Mouse (Mus musculus): Measurements from ENCODE around the gene Lyrm9. TPM values are rescaled to one million over a fixed set of nuclear protein-coding genes. Genes with fewer than 3 reads are reported as not detected.
A peak's percentile ranks its signal among the peaks of the same experiment; 100 is the strongest.
"Not testable (repeated sequence)": the region's sequence is repeated elsewhere in the genome, so short reads cannot be mapped to it uniquely, and the experiment has no call there.

Lyrm9 gene
- polyA plus RNA-seq, 1 experiment from 2014 or later, result 33.6 TPM

- no peak for ATAC-seq (ENCODE audit: low read depth)
- Histone ChIP-seq H3K4me1 (replicated peaks) (no peaks in the 10 kb centered on the region), H3K9me3 (no peaks in the 10 kb centered on the region), H3K27ac (replicated peaks) (no peak overlapping the region), H3K36me3 (no peaks in the 10 kb centered on the region), H3K4me3 (no peak overlapping the region), H3K4me2 (no peak overlapping the region), H3K27me3 (no peaks in the 10 kb centered on the region), H3K9ac (no peak overlapping the region)
- WGBS, result 75% methylated on average over 5 of the region's 5 CpGs
These were observed 38.3 kb downstream of the Lyrm9 start for GRCm38 (mm10) chr11:78864567-78865278.

DNA sequence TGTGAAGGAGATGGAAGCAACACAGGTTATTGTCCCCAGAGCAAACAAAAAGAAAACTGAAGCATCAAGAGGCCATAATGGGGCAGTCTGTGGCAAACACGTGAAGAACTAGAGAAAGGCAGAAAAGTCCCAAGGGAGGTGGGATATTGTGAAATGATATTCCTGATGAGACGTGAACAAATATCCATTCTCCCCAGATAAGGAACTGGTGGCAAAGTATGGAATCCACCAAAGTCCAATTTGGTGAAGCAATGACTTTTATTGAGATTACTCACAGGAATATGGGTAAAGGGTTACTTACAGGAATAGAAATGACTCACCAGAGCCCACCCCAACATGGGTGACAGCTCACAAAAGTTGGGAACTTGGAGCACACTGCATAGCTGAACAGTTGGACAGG lies 38.9 kb downstream of the Lyrm9 start:
- 83% methylated on average over 2 of the region's 2 CpGs for WGBS

GRCm38 (mm10) chr11:78866486-78866885 lies 40.1 kb downstream of the Lyrm9 start:
- WGBS, result 84% methylated on average over 3 of the region's 3 CpGs
- no peaks in the 10 kb centered on the region for H3K9me3 ChIP-seq
- no peak overlapping the region for H3K4me2 ChIP-seq
- no peaks in the 10 kb centered on the region for H3K27me3 ChIP-seq
- H3K4me3 ChIP-seq, result no peak overlapping the region
- H3K36me3 ChIP-seq, result no peaks in the 10 kb centered on the region
- H3K4me1 ChIP-seq (replicated peaks), result no peaks in the 10 kb centered on the region
- ATAC-seq (ENCODE audit: low read depth), result no peak
- H3K9ac ChIP-seq, result no peak overlapping the region
- no peak overlapping the region for H3K27ac ChIP-seq (replicated peaks)

More for the DNA sequence above, 38.9 kb downstream of the Lyrm9 start:
- no peaks in the 10 kb centered on the region for H3K9me3 ChIP-seq
- no peaks in the 10 kb centered on the region for H3K27me3 ChIP-seq
- no peaks in the 10 kb centered on the region for H3K4me1 ChIP-seq (replicated peaks)
- no peak for ATAC-seq (ENCODE audit: low read depth)
- H3K27ac ChIP-seq (replicated peaks), result no peak overlapping the region
- no peaks in the 10 kb centered on the region for H3K36me3 ChIP-seq
- no peak overlapping the region for H3K4me3 ChIP-seq
- H3K9ac ChIP-seq, result no peak overlapping the region
- no peak overlapping the region for H3K4me2 ChIP-seq

GRCm38 (mm10) chr11:78867696-78868095 lies 41.3 kb downstream of the Lyrm9 start:
- Histone ChIP-seq H3K4me1 (replicated peaks) (no peaks in the 10 kb centered on the region), H3K36me3 (no peaks in the 10 kb centered on the region), H3K27me3 (no peaks in the 10 kb centered on the region), H3K9me3 (no peaks in the 10 kb centered on the region), H3K4me2 (no peak overlapping the region), H3K4me3 (no peak overlapping the region), H3K27ac (replicated peaks) (no peak overlapping the region), H3K9ac (no peak overlapping the region)
- no peak for ATAC-seq (ENCODE audit: low read depth)
- WGBS, result 69% methylated on average over 3 of the region's 3 CpGs

DNA sequence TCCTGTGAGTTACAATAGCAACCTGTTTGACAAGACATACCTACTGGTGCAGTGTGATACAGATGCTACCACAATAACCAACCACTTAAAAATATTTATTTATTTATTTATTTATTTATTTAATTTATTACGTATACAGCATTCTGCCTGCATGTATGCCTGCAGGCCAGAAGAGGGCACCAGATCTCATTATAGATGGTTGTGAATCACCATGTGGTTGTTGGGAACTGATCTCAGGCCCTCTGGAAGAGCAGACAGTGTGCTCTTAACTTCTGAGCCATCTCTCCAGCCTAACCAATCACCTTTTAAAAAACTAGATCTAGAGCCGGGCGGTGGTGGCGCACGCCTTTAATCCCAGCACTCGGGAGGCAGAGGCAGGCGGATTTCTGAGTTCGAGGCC lies 42.8 kb downstream of the Lyrm9 start:
- H3K4me3 ChIP-seq; H3K9me3 ChIP-seq; H3K9ac ChIP-seq; H3K36me3 ChIP-seq; H3K27ac ChIP-seq (replicated peaks); H3K4me1 ChIP-seq (replicated peaks); H3K4me2 ChIP-seq; ATAC-seq (ENCODE audit: low read depth); H3K27me3 ChIP-seq: not testable (repeated sequence)
- 99% methylated on average over 8 of the region's 8 CpGs for WGBS

GRCm38 (mm10) chr11:78870891-78871290 lies 44.5 kb downstream of the Lyrm9 start:
- Histone ChIP-seq H3K4me2 (no peak overlapping the region), H3K9ac (no peak overlapping the region), H3K4me3 (no peak overlapping the region), H3K9me3 (no peaks in the 10 kb centered on the region), H3K27me3 (no peaks in the 10 kb centered on the region), H3K36me3 (no peaks in the 10 kb centered on the region), H3K27ac (replicated peaks) (no peak overlapping the region), H3K4me1 (replicated peaks) (no peaks in the 10 kb centered on the region)
- WGBS, result 79% methylated on average over 4 of the region's 4 CpGs
- ATAC-seq (ENCODE audit: low read depth), result no peak

GRCm38 (mm10) chr11:78872782-78873181 lies 46.4 kb downstream of the Lyrm9 start:
- no peak overlapping the region for H3K9ac ChIP-seq
- WGBS, result 70% methylated on average over 2 of the region's 2 CpGs
- no peaks in the 10 kb centered on the region for H3K4me1 ChIP-seq (replicated peaks)
- no peak overlapping the region for H3K4me3 ChIP-seq
- H3K4me2 ChIP-seq, result no peak overlapping the region
- no peak for ATAC-seq (ENCODE audit: low read depth)
- no peak overlapping the region for H3K27ac ChIP-seq (replicated peaks)
- no peaks in the 10 kb centered on the region for H3K36me3 ChIP-seq
- no peaks in the 10 kb centered on the region for H3K9me3 ChIP-seq
- H3K27me3 ChIP-seq, result no peaks in the 10 kb centered on the region

DNA sequence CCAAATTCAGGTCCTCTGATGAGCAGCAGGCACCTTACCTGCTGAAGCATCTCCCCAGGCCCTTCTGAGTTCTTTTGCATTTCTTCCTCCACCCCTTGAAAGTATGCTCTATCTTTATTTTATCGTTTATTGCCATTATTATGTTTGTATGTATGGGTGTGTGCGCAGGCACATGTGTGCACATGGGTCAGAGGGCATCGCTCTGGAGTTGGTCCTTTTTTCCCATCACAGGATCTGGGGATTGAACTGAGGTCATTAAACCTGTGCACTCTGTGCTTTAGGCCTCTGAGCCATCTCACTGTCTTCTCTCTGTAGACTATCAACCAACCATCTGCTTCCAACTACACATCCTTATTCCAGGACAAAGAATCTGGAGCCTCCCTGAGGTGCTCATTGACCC lies 53.3 kb downstream of the Lyrm9 start:
- H3K9me3 ChIP-seq, result no peaks in the 10 kb centered on the region
- 93% methylated on average over 3 of the region's 3 CpGs for WGBS
- no peaks in the 10 kb centered on the region for H3K27me3 ChIP-seq
- no peak overlapping the region for H3K9ac ChIP-seq
- H3K36me3 ChIP-seq, result no peaks in the 10 kb centered on the region
- no peak for ATAC-seq (ENCODE audit: low read depth)
- no peak overlapping the region for H3K27ac ChIP-seq (replicated peaks)
- H3K4me2 ChIP-seq, result no peak overlapping the region
- no peak overlapping the region for H3K4me3 ChIP-seq
- no peaks in the 10 kb centered on the region for H3K4me1 ChIP-seq (replicated peaks)

GRCm38 (mm10) chr11:78886693-78887092 lies 60.3 kb downstream of the Lyrm9 start:
- H3K4me3 ChIP-seq, result no peak overlapping the region
- H3K9me3 ChIP-seq, result no peaks in the 10 kb centered on the region
- H3K4me1 ChIP-seq (replicated peaks), result peaks cover 16% of the 10 kb centered on the region
- no peak overlapping the region for H3K9ac ChIP-seq
- no peak overlapping the region for H3K4me2 ChIP-seq
- WGBS, result 48% methylated on average over 1 of the region's 1 CpGs
- H3K27me3 ChIP-seq, result no peaks in the 10 kb centered on the region
- H3K27ac ChIP-seq (replicated peaks), result peak overlapping the region; percentile 85
- ATAC-seq (ENCODE audit: low read depth), result peak; percentile 43; the same call in 1 of the 2 replicates
- no peaks in the 10 kb centered on the region for H3K36me3 ChIP-seq

DNA sequence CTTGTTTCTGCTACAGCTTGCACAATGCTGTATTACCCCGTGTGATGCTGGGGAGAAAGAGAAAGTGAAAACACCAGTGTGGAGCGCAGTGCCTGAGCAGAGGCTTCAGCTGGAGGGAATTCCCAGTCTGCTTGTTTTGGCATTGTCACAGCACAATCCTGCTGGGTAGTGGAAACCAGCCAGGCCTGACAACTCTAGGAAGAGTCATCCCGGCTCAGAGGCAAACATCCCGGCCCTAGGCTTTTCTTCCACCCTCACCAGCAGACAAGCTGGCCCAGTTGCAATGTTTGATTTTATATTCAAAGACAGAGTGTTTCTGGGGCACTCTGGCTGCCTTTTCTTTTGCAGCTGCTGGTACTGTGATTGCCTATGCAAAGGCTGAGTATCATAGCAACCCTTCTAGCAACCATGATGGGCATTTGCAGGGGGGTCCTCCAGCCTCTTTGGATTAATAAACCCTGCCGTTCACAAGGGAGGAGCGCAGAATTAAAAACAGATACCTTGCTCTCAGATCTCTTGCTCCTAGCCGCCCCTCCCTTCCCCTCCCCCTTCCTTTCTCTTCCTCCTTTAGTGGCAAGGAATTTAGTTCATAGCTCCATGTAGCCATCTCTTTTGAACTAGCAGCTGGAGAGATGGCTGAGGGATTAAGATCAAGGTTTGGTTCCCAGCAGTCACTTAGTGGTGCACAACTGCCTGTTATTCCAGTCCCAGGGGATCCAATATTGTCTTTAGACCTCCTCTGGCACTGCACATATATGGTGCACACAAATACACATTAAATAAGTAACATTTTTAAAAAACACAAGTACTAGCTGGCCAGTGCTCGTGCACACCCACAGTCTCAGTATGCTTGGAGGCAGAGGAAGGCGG lies 61.0 kb downstream of the Lyrm9 start:
- WGBS, result 31% methylated on average over 9 of the region's 9 CpGs
- peak overlapping the region; percentile 12; the same call in 1 of the 2 replicates for H3K4me2 ChIP-seq

GRCm38 (mm10) chr11:78889156-78889555 lies 62.8 kb downstream of the Lyrm9 start:
- Histone ChIP-seq H3K9ac (no peak overlapping the region), H3K36me3 (no peaks in the 10 kb centered on the region), H3K9me3 (no peaks in the 10 kb centered on the region), H3K4me2 (no peak overlapping the region), H3K4me3 (no peak overlapping the region), H3K4me1 (replicated peaks) (peaks cover 16% of the 10 kb centered on the region), H3K27me3 (no peaks in the 10 kb centered on the region), H3K27ac (replicated peaks) (no peak overlapping the region)
- 95% methylated on average over 4 of the region's 4 CpGs for WGBS
- no peak for ATAC-seq (ENCODE audit: low read depth)

More for the DNA sequence above, 61.0 kb downstream of the Lyrm9 start:
- peaks cover 16% of the 10 kb centered on the region for H3K4me1 ChIP-seq (replicated peaks)
- no peak overlapping the region for H3K9ac ChIP-seq
- no peak overlapping the region for H3K4me3 ChIP-seq
- no peaks in the 10 kb centered on the region for H3K36me3 ChIP-seq
- H3K9me3 ChIP-seq, result no peaks in the 10 kb centered on the region
- peak overlapping the region; percentile 85 for H3K27ac ChIP-seq (replicated peaks)
- H3K27me3 ChIP-seq, result no peaks in the 10 kb centered on the region
- peak; percentile 92 for ATAC-seq (ENCODE audit: low read depth)

Measured in neural tube, embryonic 13.5 days (tissue).